Mouse (Mus musculus) forebrain, embryonic 10.5 days (tissue): ENCODE measurements around the gene Magi2. TPM values are rescaled to one million over a fixed set of nuclear protein-coding genes. Genes with fewer than 3 reads are reported as not detected.
A peak's percentile ranks its signal among the peaks of the same experiment; 100 is the strongest.

Experiments used
- DNase-seq: peaks from one replicate; pipeline ENCODE4 v3.0.0-alpha.2; 2017; ENCODE audit warnings: low spot score; ENCODE audit errors: extremely low spot score
- H3K27ac ChIP-seq: fragments of 300-500 bp; sonication (generic); 2 replicates; pipeline ENCODE4 v1.5.1; 2016; ENCODE audit warnings: mild to moderate bottlenecking
- H3K27me3 ChIP-seq: fragments of 300-500 bp; sonication (generic); 2 replicates; pipeline ENCODE4 v1.6.1; 2016; ENCODE audit warnings: mild to moderate bottlenecking; ENCODE audit not compliant: poor library complexity, severe bottlenecking
- H3K36me3 ChIP-seq: fragments of 300-500 bp; sonication (generic); replicated peaks from 2 replicates; pipeline ENCODE4 v1.6.1; 2016; ENCODE audit warnings: mild to moderate bottlenecking, moderate library complexity
- H3K4me1 ChIP-seq: fragments of 300-500 bp; sonication (generic); 2 replicates; pipeline ENCODE4 v1.6.1; 2016
- H3K4me3 ChIP-seq: fragments of 300-500 bp; sonication (generic); 2 replicates; pipeline ENCODE4 v1.5.1; 2016; ENCODE audit warnings: mild to moderate bottlenecking, moderate library complexity
- H3K9me3 ChIP-seq: fragments of 300-500 bp; sonication (generic); 2 replicates; pipeline ENCODE4 v1.6.1; 2016; ENCODE audit warnings: mild to moderate bottlenecking, moderate library complexity
- WGBS: fragments of 180-500 bp; shearing (Covaris S2); methylation state at CpG from one replicate; pipeline ENCODE4 v1.1.7; 2016; 5-methylcytosine and 5-hydroxymethylcytosine counted together
- polyA plus RNA-seq: library from polyadenylated mRNA; unstranded; fragments of >200 nt; fragmentation: Nextera tagmentation; extraction: Ambion mirVana; gene quantifications from 2 replicates; pipeline ENCODE4 v1.2.1, GENCODE M21; 2016

Magi2 gene
- polyA plus RNA-seq, 1 experiment from 2014 or later: 7.4 TPM

DNA sequence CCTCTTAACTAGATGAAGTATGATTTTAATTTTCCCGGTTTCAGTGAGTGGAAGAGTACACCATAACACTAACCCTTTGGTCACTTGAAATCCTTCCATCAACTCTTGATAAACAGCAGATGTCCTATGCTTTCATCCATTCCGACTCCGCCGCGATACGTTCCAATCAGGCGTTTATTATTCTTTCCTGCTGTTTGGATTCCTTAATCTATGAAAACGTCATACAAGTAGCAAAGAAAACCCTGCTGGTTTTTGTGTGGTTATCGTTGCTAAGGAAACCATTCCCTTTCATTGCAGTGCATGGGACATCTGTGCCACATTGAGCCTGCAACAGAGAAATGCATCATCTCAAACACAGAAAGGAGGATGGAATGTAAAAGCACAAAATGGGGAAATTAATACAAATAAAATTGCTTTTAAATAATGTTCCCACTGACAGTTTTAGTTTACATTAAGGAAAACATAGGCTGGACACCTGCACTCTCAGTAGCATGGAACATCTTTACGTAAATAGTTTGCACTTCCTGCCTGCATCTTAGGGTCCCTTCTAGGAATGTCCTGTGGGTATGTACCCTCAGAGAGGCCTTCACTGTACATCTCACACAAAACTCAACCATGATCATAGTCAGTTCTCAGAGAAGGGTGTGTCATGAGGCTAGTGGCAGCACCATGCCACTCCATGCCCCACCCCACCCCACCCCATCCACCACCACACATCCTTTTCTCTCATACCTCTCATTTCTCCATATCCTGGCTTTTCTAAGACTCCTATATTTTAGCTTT is 914.0 kb downstream of the Magi2 start:
- 65% methylated on average over 10 of the region's 10 CpGs for WGBS
- H3K36me3 ChIP-seq: no peaks in the 10 kb centered on the region
- peak; percentile 15 for DNase-seq
- H3K27ac ChIP-seq: peak overlapping the region; percentile 62; the same call in 1 of the 2 replicates
- H3K4me1 ChIP-seq: peaks cover 18% of the 10 kb centered on the region
- H3K27me3 ChIP-seq: no peaks in the 10 kb centered on the region
- no peaks in the 10 kb centered on the region for H3K9me3 ChIP-seq
- H3K4me3 ChIP-seq: no peak overlapping the region

GRCm38 (mm10) chr5:20153359-20154125 is 926.7 kb downstream of the Magi2 start:
- Histone ChIP-seq H3K4me3 (no peak overlapping the region), H3K27ac (no peak overlapping the region), H3K9me3 (no peaks in the 10 kb centered on the region), H3K36me3 (no peaks in the 10 kb centered on the region), H3K4me1 (no peaks in the 10 kb centered on the region; the same call in 1 of the 2 replicates), H3K27me3 (no peaks in the 10 kb centered on the region)
- 60% methylated on average over 3 of the region's 3 CpGs for WGBS
- no peak for DNase-seq

DNA sequence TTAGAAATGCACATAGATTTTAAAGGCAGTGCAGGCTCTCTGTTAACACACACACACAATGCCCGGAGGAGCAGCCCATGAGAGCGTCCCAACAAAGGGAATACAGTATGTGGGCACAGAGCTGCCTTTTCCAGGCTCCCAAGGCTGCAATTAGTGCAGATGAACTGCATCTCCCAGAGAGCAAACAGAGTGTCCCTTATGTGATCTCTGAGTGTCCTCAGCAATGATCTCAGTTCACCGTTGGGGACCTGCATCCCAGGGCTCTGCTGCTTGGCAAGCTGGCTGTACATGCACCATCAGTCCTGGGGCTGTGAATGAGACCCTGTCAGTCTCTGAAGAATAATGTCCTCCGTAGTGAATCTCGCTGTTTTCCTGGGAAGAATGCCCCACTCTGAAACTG is 969.9 kb downstream of the Magi2 start:
- H3K27me3 ChIP-seq: no peaks in the 10 kb centered on the region
- WGBS: 67% methylated on average over 5 of the region's 5 CpGs
- H3K4me3 ChIP-seq: no peak overlapping the region
- H3K36me3 ChIP-seq: no peaks in the 10 kb centered on the region
- no peak overlapping the region for H3K27ac ChIP-seq
- DNase-seq: no peak
- no peaks in the 10 kb centered on the region for H3K9me3 ChIP-seq
- H3K4me1 ChIP-seq: no peaks in the 10 kb centered on the region

- Histone ChIP-seq H3K27me3 (no peaks in the 10 kb centered on the region), H3K36me3 (no peaks in the 10 kb centered on the region), H3K9me3 (no peaks in the 10 kb centered on the region), H3K4me1 (no peaks in the 10 kb centered on the region), H3K27ac (no peak overlapping the region), H3K4me3 (no peak overlapping the region)
- 88% methylated on average over 9 of the region's 9 CpGs for WGBS
- DNase-seq: no peak
These were observed 970.6 kb downstream of the Magi2 start for GRCm38 (mm10) chr5:20197395-20197794.

DNA sequence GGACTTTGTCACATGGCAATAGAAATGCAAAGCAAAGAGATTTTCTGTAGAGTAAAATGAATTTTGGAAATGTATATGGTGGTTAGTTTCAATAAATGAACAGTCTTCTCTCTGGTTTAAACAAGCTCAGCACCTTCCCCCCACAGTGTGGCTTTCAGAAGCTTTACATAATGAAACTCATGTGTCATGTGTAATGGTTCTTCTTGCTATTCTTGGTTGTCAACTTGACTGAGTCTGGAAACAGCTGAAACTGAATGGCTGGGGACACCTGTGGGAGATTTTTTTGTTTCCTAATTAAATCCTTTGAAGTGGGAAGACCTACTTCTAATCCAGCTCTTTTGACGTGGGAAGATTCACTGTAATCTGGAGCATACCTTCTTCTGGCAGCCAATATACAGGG is 974.5 kb downstream of the Magi2 start:
- DNase-seq: no peak
- Histone ChIP-seq H3K9me3 (no peaks in the 10 kb centered on the region), H3K27me3 (no peaks in the 10 kb centered on the region), H3K27ac (no peak overlapping the region), H3K36me3 (no peaks in the 10 kb centered on the region), H3K4me3 (no peak overlapping the region), H3K4me1 (no peaks in the 10 kb centered on the region)
- 77% methylated on average over 1 of the region's 1 CpGs for WGBS

DNA sequence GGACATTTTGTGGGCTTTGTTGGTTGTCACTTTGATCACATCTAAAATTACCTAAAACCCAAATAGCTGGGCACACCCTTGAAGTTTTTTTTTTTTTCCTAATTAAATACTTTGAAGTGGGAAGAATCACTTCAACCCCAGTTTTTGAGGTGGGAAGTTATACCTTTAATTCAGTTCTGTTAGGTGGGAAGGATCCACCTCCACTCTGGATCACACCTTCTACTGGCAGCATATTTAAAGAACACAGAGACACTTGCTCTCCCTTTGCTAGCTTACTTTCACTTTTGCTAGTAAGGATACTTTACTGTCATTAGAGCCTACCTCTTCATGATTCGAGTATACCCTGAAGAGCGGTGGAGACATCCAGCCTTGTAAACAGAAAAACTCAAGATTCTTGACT is 981.3 kb downstream of the Magi2 start:
- Histone ChIP-seq H3K9me3 (no peaks in the 10 kb centered on the region), H3K27me3 (no peaks in the 10 kb centered on the region), H3K36me3 (no peaks in the 10 kb centered on the region), H3K27ac (no peak overlapping the region), H3K4me1 (no peaks in the 10 kb centered on the region), H3K4me3 (no peak overlapping the region)
- DNase-seq: no peak
- 85% methylated on average over 2 of the region's 2 CpGs for WGBS

- H3K4me3 ChIP-seq: no peak overlapping the region
- no peaks in the 10 kb centered on the region for H3K36me3 ChIP-seq
- no peaks in the 10 kb centered on the region for H3K27me3 ChIP-seq
- no peaks in the 10 kb centered on the region for H3K9me3 ChIP-seq
- WGBS: 82% methylated on average over 2 of the region's 2 CpGs
- DNase-seq: no peak
- no peak overlapping the region for H3K27ac ChIP-seq
- H3K4me1 ChIP-seq: no peaks in the 10 kb centered on the region
These were observed 986.5 kb downstream of the Magi2 start for GRCm38 (mm10) chr5:20213299-20213698.

DNA sequence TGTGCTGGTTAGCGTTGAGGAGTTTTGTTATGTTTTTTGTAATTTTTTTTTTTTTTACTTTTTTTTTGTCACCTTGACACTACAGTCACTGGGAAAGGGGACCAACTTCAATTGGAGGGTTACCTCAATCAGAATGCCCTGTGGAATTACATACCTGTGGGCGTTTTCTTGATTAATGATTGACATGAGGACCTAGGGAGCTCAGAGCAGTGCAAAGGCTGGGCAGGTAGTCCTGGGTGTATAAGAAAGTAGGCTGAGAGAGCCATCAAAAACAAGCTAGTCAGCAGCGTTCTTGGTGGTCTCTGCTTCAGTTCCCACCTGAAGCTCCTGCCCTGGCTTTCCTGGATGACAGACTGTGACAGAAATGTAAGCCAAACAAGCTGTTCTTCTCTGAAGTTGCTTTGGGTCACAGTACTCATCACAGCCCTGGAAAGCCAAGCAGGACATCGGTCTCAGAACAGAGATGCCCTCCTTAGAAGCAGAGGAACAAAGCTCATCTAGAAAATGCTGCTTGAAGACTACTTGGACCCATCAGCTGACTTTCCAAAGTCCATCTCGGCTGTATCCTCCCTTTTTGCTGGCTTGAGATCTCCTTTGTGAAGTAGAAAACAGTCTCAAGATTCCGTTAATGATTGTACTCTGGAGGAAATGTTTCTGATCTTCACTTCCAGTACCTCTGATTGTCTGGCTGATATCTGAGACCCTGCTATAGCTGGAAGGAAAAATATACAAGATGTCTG is 999.8 kb downstream of the Magi2 start:
- H3K27me3 ChIP-seq: no peaks in the 10 kb centered on the region
- H3K4me1 ChIP-seq: peaks cover 10% of the 10 kb centered on the region; the same call in 1 of the 2 replicates
- H3K27ac ChIP-seq: no peak overlapping the region
- WGBS: 92% methylated on average over 6 of the region's 6 CpGs
- no peaks in the 10 kb centered on the region for H3K36me3 ChIP-seq
- DNase-seq: no peak
- no peaks in the 10 kb centered on the region for H3K9me3 ChIP-seq
- no peak overlapping the region for H3K4me3 ChIP-seq

DNA sequence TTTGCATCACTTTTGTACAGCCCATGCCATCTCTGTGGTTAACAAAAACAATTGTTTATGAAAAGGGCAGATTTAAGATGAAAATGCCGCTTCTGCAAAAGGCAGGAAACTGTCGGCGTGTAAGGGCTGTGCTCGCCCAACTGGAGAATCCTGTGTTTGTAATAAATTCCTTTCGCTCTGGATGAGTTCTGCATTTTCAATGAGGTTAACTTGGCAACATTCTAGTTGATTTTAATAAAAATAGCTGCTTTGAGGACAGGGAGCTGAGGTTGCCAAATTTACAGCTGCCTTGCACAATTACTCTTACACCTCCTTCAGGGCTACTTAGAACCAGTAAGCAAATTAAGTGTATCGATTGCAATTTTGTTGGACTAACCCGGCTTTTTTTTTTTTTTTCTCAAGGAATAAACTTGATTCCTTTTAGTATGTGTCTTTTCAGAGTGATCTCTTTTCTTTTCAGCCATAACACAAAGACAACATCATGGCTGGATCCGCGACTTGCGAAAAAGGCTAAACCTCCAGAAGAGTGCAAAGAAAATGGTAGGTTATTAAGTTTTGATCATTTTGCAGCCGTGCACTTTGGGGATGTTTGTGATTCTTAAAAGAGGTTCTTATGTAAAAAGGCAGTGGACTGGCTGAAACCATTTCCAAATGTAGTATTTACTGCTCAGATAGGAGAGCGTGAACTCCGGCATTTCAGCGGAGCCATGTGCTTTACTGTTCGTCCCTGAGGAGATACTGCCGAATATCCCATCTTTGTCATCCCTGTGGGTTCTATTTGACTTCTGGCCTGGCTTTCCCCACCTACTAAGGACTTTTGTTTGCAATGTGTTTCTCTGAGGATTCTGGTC is 1001.3 kb downstream of the Magi2 start:
- DNase-seq: no peak
- H3K4me1 ChIP-seq: peaks cover 10% of the 10 kb centered on the region; the same call in 1 of the 2 replicates
- WGBS: 87% methylated on average over 16 of the region's 16 CpGs
- no peak overlapping the region for H3K4me3 ChIP-seq
- H3K27me3 ChIP-seq: no peaks in the 10 kb centered on the region
- H3K36me3 ChIP-seq: no peaks in the 10 kb centered on the region
- no peaks in the 10 kb centered on the region for H3K9me3 ChIP-seq
- no peak overlapping the region for H3K27ac ChIP-seq

- 82% methylated on average over 3 of the region's 3 CpGs for WGBS
- DNase-seq: no peak
- peaks cover 10% of the 10 kb centered on the region; the same call in 1 of the 2 replicates for H3K4me1 ChIP-seq
These were observed 1005.1 kb downstream of the Magi2 start for GRCm38 (mm10) chr5:20231908-20232307.

DNA sequence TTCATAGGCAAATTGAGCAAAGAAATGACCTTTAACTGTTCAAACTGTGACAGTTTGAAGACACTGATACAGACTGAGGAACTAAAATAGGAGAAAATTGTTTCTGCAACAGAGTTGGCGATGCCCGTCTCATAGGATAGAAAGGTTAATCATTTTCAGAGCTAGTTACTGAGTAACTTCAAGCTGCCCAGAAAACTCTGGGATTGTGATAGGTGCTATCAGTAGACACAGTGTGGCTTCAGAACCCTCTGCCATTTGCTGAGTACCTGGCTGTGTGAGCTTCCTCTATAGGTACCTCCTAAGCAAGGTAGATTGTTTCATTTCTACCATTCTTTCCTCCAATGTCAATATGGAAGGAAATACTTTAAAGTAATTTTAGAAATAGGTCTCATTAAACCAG is 1014.7 kb downstream of the Magi2 start:
- H3K27ac ChIP-seq: no peak overlapping the region
- no peak for DNase-seq
- WGBS: 93% methylated on average over 2 of the region's 2 CpGs

More at GRCm38 (mm10) chr5:20231908-20232307, 1005.1 kb downstream of the Magi2 start:
- Histone ChIP-seq H3K36me3 (no peaks in the 10 kb centered on the region), H3K27ac (no peak overlapping the region), H3K9me3 (no peaks in the 10 kb centered on the region), H3K4me3 (no peak overlapping the region), H3K27me3 (no peaks in the 10 kb centered on the region)

GRCm38 (mm10) chr5:20242496-20242895 is 1015.7 kb downstream of the Magi2 start:
- no peaks in the 10 kb centered on the region for H3K9me3 ChIP-seq
- no peaks in the 10 kb centered on the region for H3K27me3 ChIP-seq
- DNase-seq: no peak
- no peak overlapping the region for H3K27ac ChIP-seq
- no peaks in the 10 kb centered on the region for H3K36me3 ChIP-seq
- H3K4me1 ChIP-seq: no peaks in the 10 kb centered on the region
- no peak overlapping the region for H3K4me3 ChIP-seq

More for the DNA sequence above, 1014.7 kb downstream of the Magi2 start:
- Histone ChIP-seq H3K4me1 (no peaks in the 10 kb centered on the region), H3K4me3 (no peak overlapping the region), H3K9me3 (no peaks in the 10 kb centered on the region), H3K27me3 (no peaks in the 10 kb centered on the region), H3K36me3 (no peaks in the 10 kb centered on the region)
